Mouse (Mus musculus): ENCODE data around the gene Myo1c.

GRCm38 (mm10) chr11:75674875-75675274 is 24.6 kb downstream of the Myo1c start:
- TF ChIP-seq MAX (IDR thresholded peaks at IDR 0.05) (no peak), CTCF (IDR thresholded peaks at IDR 0.05; ENCODE audit: control insufficient read depth, insufficient read depth, insufficient read length) (no peak), USF1 (IDR thresholded peaks at IDR 0.05; ENCODE audit: low read depth) (no peak), MYOG (IDR thresholded peaks at IDR 0.05; ENCODE audit: control insufficient read depth, extremely low read depth, insufficient read length) (no peak), MYOD1 (IDR thresholded peaks at IDR 0.05; ENCODE audit: control insufficient read depth, insufficient read length, low read depth) (no peak)

Data from C2C12 (cell line).